Mouse (Mus musculus) gastrocnemius, adult 18-20 months (tissue): Measurements from ENCODE around the gene Dmap1. TPM values are rescaled to one million over a fixed set of nuclear protein-coding genes. Genes with fewer than 3 reads are reported as not detected.

ENCODE experiments used
- total RNA-seq, 2 experiments: library from RNA; stranded (reverse); gene quantifications; 2 replicates each; pipeline ENCODE4 v1.2.3; 2021

Gene Dmap1
- total RNA-seq, 2 experiments from 2014 or later, result 14.9 to 15.7 TPM

Other genes starting within 250 kb of the Dmap1 start
- 10 to 100 TPM; 44.2 to 50.8 TPM for gene Rnf220, start 185.2 kb downstream of the Dmap1 start, total RNA-seq
- gene Eri3, start 131.9 kb downstream of the Dmap1 start, total RNA-seq, result 100 to 1,000 TPM in 1 of 2 experiments, 10 to 100 TPM in 1; 92.1 to 105 TPM
- gene Gm12845, start 42.1 kb upstream of the Dmap1 start, total RNA-seq, result not detected
- gene Klf17, start 83.4 kb upstream of the Dmap1 start, total RNA-seq, result not detected
- 1 to 10 TPM; 5.7 to 6.0 TPM for gene Slc6a9, start 152.2 kb upstream of the Dmap1 start, total RNA-seq
- under 1 TPM in 1 of 2 experiments, not detected in 1; 0.52 TPM for gene Ccdc24, start 190.3 kb upstream of the Dmap1 start, total RNA-seq
- 1 to 10 TPM; 1.8 to 2.0 TPM for gene B4galt2, start 201.2 kb upstream of the Dmap1 start, total RNA-seq
- 10 to 100 TPM; 82.2 to 83.6 TPM for gene Atp6v0b, start 205.1 kb upstream of the Dmap1 start, total RNA-seq
- gene Dph2, start 209.8 kb upstream of the Dmap1 start, total RNA-seq, result 1 to 10 TPM; 3.1 to 3.2 TPM
- gene Ipo13, start 232.7 kb upstream of the Dmap1 start, total RNA-seq, result 100 to 1,000 TPM; 262 to 289 TPM
- under 1 TPM; 0.19 to 0.27 TPM for gene Artn, start 247.5 kb upstream of the Dmap1 start, total RNA-seq